Mouse (Mus musculus): ENCODE results near the gene Ceacam16. TPM values are rescaled to one million over a fixed set of nuclear protein-coding genes. Genes with fewer than 3 reads are reported as not detected.

Gene Ceacam16
- polyA plus RNA-seq, 1 experiment from 2014 or later = not detected

DNA sequence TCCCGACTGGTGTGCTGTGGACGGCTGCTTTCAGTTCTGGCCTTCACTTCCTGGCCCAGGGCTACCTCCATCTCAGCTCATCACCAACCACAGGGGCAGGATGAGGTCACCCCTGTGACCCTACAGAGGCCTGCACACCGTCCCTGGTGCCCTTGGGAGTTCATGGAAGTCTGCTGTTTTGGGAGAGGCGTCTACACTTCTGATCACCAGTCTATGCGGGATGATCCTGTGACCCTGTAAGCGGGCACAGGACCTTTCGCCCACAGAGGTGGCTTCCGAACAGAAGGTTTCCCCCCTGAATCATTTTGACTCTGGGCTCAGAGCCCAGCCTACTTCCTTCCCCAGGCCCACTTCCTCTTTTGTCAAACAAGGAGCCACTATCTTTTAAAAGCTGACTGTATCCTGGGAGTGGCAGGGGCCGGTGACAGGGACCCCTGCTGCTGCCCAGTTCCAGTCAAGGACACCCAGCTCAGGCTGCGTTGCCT, 10.1 kb upstream of the Ceacam16 start:
- Histone ChIP-seq H3K9me3 (ENCODE audit: control insufficient read depth, low read length) (no peaks in the 10 kb centered on the region), H3K36me3 (ENCODE audit: control insufficient read depth, insufficient read depth, low read length) (no peaks in the 10 kb centered on the region), H3K4me3 (ENCODE audit: low read depth, low read length) (no peak overlapping the region), H3K4me1 (ENCODE audit: control insufficient read depth, insufficient read depth, low read length) (no peaks in the 10 kb centered on the region), H3K9ac (ENCODE audit: low read length) (no peak overlapping the region), H3K4me2 (no peak overlapping the region), H3K27ac (ENCODE audit: low read depth, low read length) (no peak overlapping the region), H3K27me3 (ENCODE audit: control insufficient read depth, insufficient read depth, low read length) (no peaks in the 10 kb centered on the region)
- ATAC-seq (ENCODE audit: low FRiP score) = no peak
- 67% methylated on average over 10 of the region's 10 CpGs for WGBS
- no peak for DNase-seq (ENCODE audit: low spot score, missing footprints)

DNA sequence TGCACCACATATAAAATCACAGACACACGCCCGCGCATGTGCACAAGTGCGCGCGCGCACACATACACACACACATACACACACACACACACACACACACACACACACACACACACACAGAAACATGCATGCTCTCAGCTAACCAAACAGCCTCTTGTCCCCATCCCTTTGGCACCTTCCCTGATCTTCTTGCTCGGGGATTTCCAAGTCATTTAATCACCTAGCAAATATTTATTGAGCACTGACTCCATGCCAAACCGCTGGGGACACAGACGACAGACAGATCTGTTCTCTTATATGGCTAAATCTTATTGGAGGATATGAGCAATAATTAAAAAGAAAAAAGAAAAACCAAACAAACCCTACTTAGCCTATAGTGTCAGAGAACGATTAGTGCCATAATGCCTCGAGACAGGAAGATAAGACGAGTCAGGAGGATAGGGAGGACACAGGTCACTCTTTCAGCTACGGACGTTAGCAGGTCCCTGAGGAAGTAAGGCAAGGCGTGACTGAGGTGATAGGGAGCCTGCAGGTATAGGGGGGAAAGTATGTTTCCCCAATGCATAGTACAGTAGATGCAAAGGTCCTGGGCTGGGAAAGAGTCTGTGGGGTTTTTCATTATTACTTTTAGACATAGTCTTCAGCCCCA, 6.8 kb upstream of the Ceacam16 start:
- Histone ChIP-seq H3K36me3 (ENCODE audit: control insufficient read depth, insufficient read depth, low read length) (no peaks in the 10 kb centered on the region), H3K9ac (ENCODE audit: low read length) (no peak overlapping the region), H3K9me3 (ENCODE audit: control insufficient read depth, low read length) (no peaks in the 10 kb centered on the region), H3K27ac (ENCODE audit: low read depth, low read length) (no peak overlapping the region), H3K27me3 (ENCODE audit: control insufficient read depth, insufficient read depth, low read length) (no peaks in the 10 kb centered on the region), H3K4me1 (ENCODE audit: control insufficient read depth, insufficient read depth, low read length) (no peaks in the 10 kb centered on the region), H3K4me3 (ENCODE audit: low read depth, low read length) (no peak overlapping the region), H3K4me2 (no peak overlapping the region)
- WGBS = 86% methylated on average over 16 of the region's 16 CpGs
- no peak for DNase-seq (ENCODE audit: low spot score, missing footprints)
- no peak for ATAC-seq (ENCODE audit: low FRiP score)

GRCm38 (mm10) chr7:19866490-19866889, 5.4 kb upstream of the Ceacam16 start:
- no peaks in the 10 kb centered on the region for H3K36me3 ChIP-seq (ENCODE audit: control insufficient read depth, insufficient read depth, low read length)
- WGBS = 90% methylated on average over 6 of the region's 6 CpGs
- DNase-seq (ENCODE audit: low spot score, missing footprints) (no peak), ATAC-seq (ENCODE audit: low FRiP score) (no peak)
- H3K4me1 ChIP-seq (ENCODE audit: control insufficient read depth, insufficient read depth, low read length) = no peaks in the 10 kb centered on the region
- H3K9me3 ChIP-seq (ENCODE audit: control insufficient read depth, low read length) = no peaks in the 10 kb centered on the region
- H3K9ac ChIP-seq (ENCODE audit: low read length) = no peak overlapping the region
- H3K4me2 ChIP-seq = no peak overlapping the region
- no peaks in the 10 kb centered on the region for H3K27me3 ChIP-seq (ENCODE audit: control insufficient read depth, insufficient read depth, low read length)
- no peak overlapping the region for H3K27ac ChIP-seq (ENCODE audit: low read depth, low read length)
- H3K4me3 ChIP-seq (ENCODE audit: low read depth, low read length) = no peak overlapping the region

GRCm38 (mm10) chr7:19865246-19866036, 4.3 kb upstream of the Ceacam16 start:
- 82% methylated on average over 8 of the region's 8 CpGs for WGBS
- H3K36me3 ChIP-seq (ENCODE audit: control insufficient read depth, insufficient read depth, low read length) = no peaks in the 10 kb centered on the region

GRCm38 (mm10) chr7:19864241-19864640, 3.1 kb upstream of the Ceacam16 start:
- Histone ChIP-seq H3K36me3 (ENCODE audit: control insufficient read depth, insufficient read depth, low read length) (no peaks in the 10 kb centered on the region), H3K27ac (ENCODE audit: low read depth, low read length) (no peak overlapping the region), H3K27me3 (ENCODE audit: control insufficient read depth, insufficient read depth, low read length) (no peaks in the 10 kb centered on the region), H3K4me1 (ENCODE audit: control insufficient read depth, insufficient read depth, low read length) (no peaks in the 10 kb centered on the region), H3K9me3 (ENCODE audit: control insufficient read depth, low read length) (no peaks in the 10 kb centered on the region), H3K4me3 (ENCODE audit: low read depth, low read length) (no peak overlapping the region), H3K9ac (ENCODE audit: low read length) (no peak overlapping the region), H3K4me2 (no peak overlapping the region)
- WGBS = 28% methylated on average over 2 of the region's 2 CpGs
- ATAC-seq (ENCODE audit: low FRiP score) (no peak), DNase-seq (ENCODE audit: low spot score, missing footprints) (no peak)

More at GRCm38 (mm10) chr7:19865246-19866036, 4.3 kb upstream of the Ceacam16 start:
- Histone ChIP-seq H3K4me1 (ENCODE audit: control insufficient read depth, insufficient read depth, low read length) (no peaks in the 10 kb centered on the region), H3K4me3 (ENCODE audit: low read depth, low read length) (no peak overlapping the region), H3K27ac (ENCODE audit: low read depth, low read length) (no peak overlapping the region), H3K27me3 (ENCODE audit: control insufficient read depth, insufficient read depth, low read length) (no peaks in the 10 kb centered on the region), H3K9me3 (ENCODE audit: control insufficient read depth, low read length) (no peaks in the 10 kb centered on the region), H3K4me2 (no peak overlapping the region), H3K9ac (ENCODE audit: low read length) (no peak overlapping the region)
- ATAC-seq (ENCODE audit: low FRiP score) (no peak), DNase-seq (ENCODE audit: low spot score, missing footprints) (no peak)

GRCm38 (mm10) chr7:19859740-19860139, 1.4 kb downstream of the Ceacam16 start:
- H3K4me1 ChIP-seq (ENCODE audit: control insufficient read depth, insufficient read depth, low read length) = no peaks in the 10 kb centered on the region
- no peaks in the 10 kb centered on the region for H3K36me3 ChIP-seq (ENCODE audit: control insufficient read depth, insufficient read depth, low read length)
- WGBS = 80% methylated on average over 10 of the region's 10 CpGs
- no peaks in the 10 kb centered on the region for H3K9me3 ChIP-seq (ENCODE audit: control insufficient read depth, low read length)
- H3K27me3 ChIP-seq (ENCODE audit: control insufficient read depth, insufficient read depth, low read length) = no peaks in the 10 kb centered on the region
- DNase-seq (ENCODE audit: low spot score, missing footprints) (peak; percentile 53), ATAC-seq (ENCODE audit: low FRiP score) (no peak)
- H3K4me3 ChIP-seq (ENCODE audit: low read depth, low read length) = no peak overlapping the region
- H3K9ac ChIP-seq (ENCODE audit: low read length) = no peak overlapping the region
- no peak overlapping the region for H3K4me2 ChIP-seq
- no peak overlapping the region for H3K27ac ChIP-seq (ENCODE audit: low read depth, low read length)

GRCm38 (mm10) chr7:19856283-19856682, 4.8 kb downstream of the Ceacam16 start:
- H3K4me1 ChIP-seq (ENCODE audit: control insufficient read depth, insufficient read depth, low read length) = no peaks in the 10 kb centered on the region
- no peak overlapping the region for H3K27ac ChIP-seq (ENCODE audit: low read depth, low read length)
- no peak overlapping the region for H3K4me3 ChIP-seq (ENCODE audit: low read depth, low read length)
- no peak overlapping the region for H3K9ac ChIP-seq (ENCODE audit: low read length)
- H3K9me3 ChIP-seq (ENCODE audit: control insufficient read depth, low read length) = no peaks in the 10 kb centered on the region
- no peaks in the 10 kb centered on the region for H3K36me3 ChIP-seq (ENCODE audit: control insufficient read depth, insufficient read depth, low read length)
- peaks cover 3% of the 10 kb centered on the region; the same call in 1 of the 2 replicates for H3K27me3 ChIP-seq (ENCODE audit: control insufficient read depth, insufficient read depth, low read length)
- ATAC-seq (ENCODE audit: low FRiP score) = no peak
- DNase-seq (ENCODE audit: low spot score, missing footprints) = peak; percentile 67
- H3K4me2 ChIP-seq = no peak overlapping the region
- 86% methylated on average over 6 of the region's 6 CpGs for WGBS

- Histone ChIP-seq H3K4me3 (ENCODE audit: low read depth, low read length) (no peak overlapping the region), H3K36me3 (ENCODE audit: control insufficient read depth, insufficient read depth, low read length) (no peaks in the 10 kb centered on the region), H3K27me3 (ENCODE audit: control insufficient read depth, insufficient read depth, low read length) (peaks cover 3% of the 10 kb centered on the region; the same call in 1 of the 2 replicates), H3K27ac (ENCODE audit: low read depth, low read length) (no peak overlapping the region), H3K9me3 (ENCODE audit: control insufficient read depth, low read length) (no peaks in the 10 kb centered on the region), H3K4me1 (ENCODE audit: control insufficient read depth, insufficient read depth, low read length) (no peaks in the 10 kb centered on the region), H3K4me2 (no peak overlapping the region), H3K9ac (ENCODE audit: low read length) (no peak overlapping the region)
- DNase-seq (ENCODE audit: low spot score, missing footprints) (no peak), ATAC-seq (ENCODE audit: low FRiP score) (no peak)
- WGBS = 87% methylated on average over 5 of the region's 5 CpGs
These were observed 5.4 kb downstream of the Ceacam16 start for GRCm38 (mm10) chr7:19855663-19856062.

DNA sequence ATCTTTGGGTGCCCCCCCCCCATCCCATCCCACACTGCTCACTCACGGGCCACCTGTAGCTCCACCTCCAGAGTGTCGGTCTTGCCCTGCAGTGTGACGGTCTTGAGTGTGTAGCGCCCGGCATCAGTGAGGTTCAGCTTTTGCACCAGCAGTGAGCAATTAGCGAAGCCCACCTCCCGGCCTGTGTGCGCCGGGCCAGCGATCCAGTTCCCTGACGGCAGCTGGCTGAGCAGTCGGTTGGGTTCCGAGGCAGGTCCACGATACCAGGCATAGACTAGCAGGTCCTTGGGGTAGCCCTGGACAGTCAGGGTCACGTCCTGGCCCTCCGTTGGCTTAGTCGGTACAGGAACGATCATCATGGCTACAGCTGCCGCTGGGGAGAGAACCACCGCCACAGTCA, 7.6 kb downstream of the Ceacam16 start:
- Histone ChIP-seq H3K9me3 (ENCODE audit: control insufficient read depth, low read length) (no peaks in the 10 kb centered on the region), H3K36me3 (ENCODE audit: control insufficient read depth, insufficient read depth, low read length) (no peaks in the 10 kb centered on the region), H3K27ac (ENCODE audit: low read depth, low read length) (no peak overlapping the region), H3K27me3 (ENCODE audit: control insufficient read depth, insufficient read depth, low read length) (peaks cover 3% of the 10 kb centered on the region; the same call in 1 of the 2 replicates), H3K4me3 (ENCODE audit: low read depth, low read length) (no peak overlapping the region), H3K9ac (ENCODE audit: low read length) (no peak overlapping the region), H3K4me2 (no peak overlapping the region), H3K4me1 (ENCODE audit: control insufficient read depth, insufficient read depth, low read length) (no peaks in the 10 kb centered on the region)
- 94% methylated on average over 20 of the region's 20 CpGs for WGBS
- DNase-seq (ENCODE audit: low spot score, missing footprints) (peak; percentile 69), ATAC-seq (ENCODE audit: low FRiP score) (no peak)

Data from midbrain, embryonic 11.5 days (tissue).